Mouse (Mus musculus) ES-Bruce4 (cell line): ENCODE data around the gene Bub1b. TPM values are rescaled to one million over a fixed set of nuclear protein-coding genes. Genes with fewer than 3 reads are reported as not detected.

Experiments
- H3K27ac ChIP-seq: 2 replicates; pipeline ENCODE4 v1.5.1; 2012; ENCODE audit warnings: low read length, inconsistent platforms; ENCODE audit not compliant: insufficient read depth
- H3K27me3 ChIP-seq: 2 replicates; pipeline ENCODE4 v1.6.1; 2012; ENCODE audit warnings: mild to moderate bottlenecking, low read length, inconsistent platforms; ENCODE audit not compliant: control insufficient read depth, poor library complexity, insufficient read depth, severe bottlenecking
- H3K36me3 ChIP-seq: 2 replicates; pipeline ENCODE4 v1.6.1; 2012; ENCODE audit warnings: inconsistent platforms, mild to moderate bottlenecking, low read length, moderate library complexity; ENCODE audit not compliant: control insufficient read depth, poor library complexity, insufficient read depth, severe bottlenecking
- H3K4me1 ChIP-seq: one replicate; pipeline ENCODE4 v1.8.1; 2011; ENCODE audit warnings: low read length; ENCODE audit not compliant: control insufficient read depth, insufficient read depth
- H3K4me3 ChIP-seq: 2 replicates; pipeline ENCODE4 v1.5.1; 2011; ENCODE audit warnings: low read depth, mild to moderate bottlenecking, low read length
- H3K9ac ChIP-seq: 2 replicates; pipeline ENCODE4 v1.6.1; 2012; ENCODE audit warnings: low read depth, mild to moderate bottlenecking, inconsistent platforms; ENCODE audit not compliant: poor library complexity, severe bottlenecking
- H3K9me3 ChIP-seq: replicated peaks from 2 replicates; pipeline ENCODE4 v1.6.1; 2012; ENCODE audit warnings: mild to moderate bottlenecking, low read length, inconsistent platforms; ENCODE audit not compliant: control insufficient read depth, poor library complexity, insufficient read depth, severe bottlenecking
- CTCF ChIP-seq: IDR thresholded peaks from one replicate; pipeline ENCODE4 v1.8.1; 2011; ENCODE audit warnings: low read depth, low read length
- EP300 ChIP-seq: IDR thresholded peaks from 2 replicates; pipeline ENCODE4 v1.6.1; 2011; ENCODE audit warnings: low read depth, low read length; ENCODE audit not compliant: insufficient read depth
- POLR2A ChIP-seq: IDR thresholded peaks from one replicate; pipeline ENCODE4 v1.8.1; 2011; ENCODE audit warnings: low read length; ENCODE audit not compliant: insufficient read depth
- polyA plus RNA-seq: library from polyadenylated mRNA; stranded (reverse); fragments of >200 nt; gene quantifications from 2 replicates; pipeline ENCODE4 v1.2.4, GENCODE M21; 2011; ENCODE audit warnings: low read depth; ENCODE audit not compliant: missing spikeins, insufficient read depth, insufficient read length

The Bub1b gene
- polyA plus RNA-seq, 1 experiment, result 189 TPM

DNA sequence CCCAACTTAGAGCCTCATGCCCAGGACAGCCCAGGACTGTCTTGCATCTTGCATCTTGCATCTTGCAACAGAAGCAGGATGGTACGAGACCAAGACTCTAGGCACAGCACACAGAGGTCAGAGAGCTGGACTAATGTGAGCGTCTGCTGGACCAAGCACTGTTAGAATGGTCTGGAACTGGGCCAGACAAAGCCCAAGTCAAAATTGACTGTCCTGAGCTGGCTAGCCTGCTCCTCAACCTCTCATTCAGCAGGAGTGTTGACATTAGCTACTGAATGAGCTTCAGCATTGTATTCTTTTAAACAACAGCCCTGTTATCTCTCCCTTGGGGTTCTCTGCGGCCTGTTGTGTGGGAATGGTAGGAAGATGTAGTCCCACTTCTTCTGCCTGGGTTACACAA lies 81.6 kb downstream of the Bub1b start:
- H3K9ac ChIP-seq, result no peak overlapping the region
- H3K4me1 ChIP-seq, result peaks cover 4% of the 10 kb centered on the region
- TF ChIP-seq EP300 (no peak), CTCF (no peak), POLR2A (no peak)
- H3K27ac ChIP-seq, result no peak overlapping the region
- H3K27me3 ChIP-seq, result peaks cover 14% of the 10 kb centered on the region
- H3K9me3 ChIP-seq, result no peaks in the 10 kb centered on the region
- no peak overlapping the region for H3K4me3 ChIP-seq
- no peaks in the 10 kb centered on the region for H3K36me3 ChIP-seq

DNA sequence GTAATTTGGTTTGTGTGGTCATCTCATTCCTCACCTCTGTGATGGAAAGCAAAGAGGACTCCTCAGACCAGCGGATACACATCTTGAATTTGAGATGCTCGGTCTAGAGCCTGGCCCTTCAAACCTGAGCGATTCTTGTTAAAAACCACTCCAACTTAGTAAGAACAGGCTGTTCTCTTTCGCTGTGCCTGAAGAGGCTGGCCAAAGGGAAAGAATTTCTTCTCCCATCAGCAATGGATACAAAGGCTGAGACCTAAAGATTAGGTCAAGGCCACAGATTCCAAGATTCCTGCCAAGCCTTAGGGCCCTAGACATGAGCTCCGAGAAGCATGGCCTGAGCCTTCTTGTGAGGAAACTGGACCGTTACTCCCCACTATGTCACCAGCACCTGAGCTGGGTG lies 82.9 kb downstream of the Bub1b start:
- Histone ChIP-seq H3K36me3 (no peaks in the 10 kb centered on the region), H3K27me3 (peaks cover 14% of the 10 kb centered on the region), H3K9ac (no peak overlapping the region), H3K27ac (no peak overlapping the region), H3K4me1 (no peaks in the 10 kb centered on the region), H3K4me3 (no peak overlapping the region), H3K9me3 (no peaks in the 10 kb centered on the region)
- TF ChIP-seq CTCF (no peak), EP300 (no peak), POLR2A (no peak)

DNA sequence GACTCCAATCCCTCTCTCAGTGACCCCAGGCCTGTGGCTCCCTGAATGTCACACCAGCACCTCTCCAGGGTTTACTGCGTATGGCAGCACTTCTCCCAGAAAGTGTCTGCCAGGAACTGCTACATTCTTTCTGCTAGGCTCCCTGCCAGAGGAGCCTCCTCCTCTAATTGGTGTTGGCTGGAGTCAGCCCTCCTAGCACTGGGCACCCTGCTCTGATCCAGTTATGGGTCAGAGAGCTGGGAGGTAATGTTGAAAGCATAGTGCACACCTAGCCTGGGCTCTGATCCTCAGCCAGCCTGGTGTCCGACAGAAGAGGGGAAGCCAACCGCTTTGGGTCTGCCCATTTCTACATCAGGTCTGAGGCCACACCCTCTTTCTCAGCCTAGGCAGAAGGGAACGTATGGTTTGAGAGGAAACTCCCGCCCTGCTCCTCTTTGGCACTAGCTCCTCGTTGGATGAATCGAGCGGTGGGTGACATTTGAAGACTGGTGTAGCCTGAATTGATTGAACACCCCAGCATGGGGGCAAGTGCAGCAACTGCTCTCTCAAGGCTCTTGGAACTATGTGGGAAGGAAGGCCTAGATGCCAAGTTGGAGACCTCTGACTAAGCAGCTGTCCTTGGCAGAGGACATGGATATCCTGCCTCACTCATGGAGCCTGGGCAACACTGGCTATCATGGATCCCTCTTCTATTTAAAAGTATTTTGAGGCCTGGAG lies 84.7 kb downstream of the Bub1b start:
- H3K4me1 ChIP-seq, result no peaks in the 10 kb centered on the region
- peaks cover 3% of the 10 kb centered on the region for H3K27me3 ChIP-seq
- TF ChIP-seq EP300, result no peak
- no peak for TF ChIP-seq CTCF
- TF ChIP-seq POLR2A, result no peak
- H3K36me3 ChIP-seq, result no peaks in the 10 kb centered on the region
- H3K9me3 ChIP-seq, result no peaks in the 10 kb centered on the region
- H3K4me3 ChIP-seq, result no peak overlapping the region
- H3K9ac ChIP-seq, result no peak overlapping the region
- no peak overlapping the region for H3K27ac ChIP-seq

DNA sequence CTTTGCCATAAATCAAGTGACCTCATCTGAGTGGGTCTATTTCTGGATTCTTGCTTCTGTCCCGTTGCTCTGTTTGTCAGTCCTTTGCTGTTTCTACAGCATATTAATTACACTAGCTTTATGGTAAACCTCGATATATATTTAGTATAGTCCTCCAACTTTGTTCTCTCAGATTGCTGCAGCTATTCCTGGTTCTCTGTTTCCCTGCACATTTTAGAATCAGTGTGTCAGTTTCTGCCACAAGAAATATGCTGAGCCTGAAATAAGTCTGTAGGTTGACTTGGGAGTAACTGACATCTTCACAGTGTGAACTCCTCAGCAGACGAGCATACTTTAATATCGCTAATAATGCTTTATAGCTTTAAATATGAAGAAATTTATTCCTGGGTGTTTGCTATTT lies 87.1 kb downstream of the Bub1b start:
- no peak overlapping the region for H3K9ac ChIP-seq
- H3K9me3 ChIP-seq, result no peaks in the 10 kb centered on the region
- H3K4me1 ChIP-seq, result no peaks in the 10 kb centered on the region
- no peaks in the 10 kb centered on the region for H3K27me3 ChIP-seq
- H3K4me3 ChIP-seq, result no peak overlapping the region
- no peaks in the 10 kb centered on the region for H3K36me3 ChIP-seq
- no peak for TF ChIP-seq POLR2A
- TF ChIP-seq CTCF, result no peak
- TF ChIP-seq EP300, result no peak
- H3K27ac ChIP-seq, result no peak overlapping the region

DNA sequence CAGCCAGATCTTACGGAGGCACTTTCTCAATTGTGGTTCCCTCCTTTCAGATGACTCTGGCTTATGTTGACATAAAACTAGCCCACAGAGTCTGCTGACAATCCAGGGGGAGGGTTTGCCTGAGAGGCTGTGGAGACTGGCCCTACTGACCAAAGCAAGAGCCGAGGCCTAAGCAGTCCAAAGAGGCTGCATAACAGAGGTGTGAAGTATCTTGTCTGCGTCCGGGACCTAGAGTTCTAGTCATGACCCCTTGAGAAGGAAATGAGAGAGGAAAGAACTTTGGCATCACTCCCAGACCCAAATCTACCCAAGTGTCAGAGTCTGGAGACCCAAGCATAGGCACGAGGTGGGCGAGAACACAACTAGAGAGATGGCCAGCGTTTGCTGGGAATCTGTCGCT lies 88.7 kb downstream of the Bub1b start:
- no peaks in the 10 kb centered on the region for H3K9me3 ChIP-seq
- H3K4me1 ChIP-seq, result no peaks in the 10 kb centered on the region
- H3K27me3 ChIP-seq, result no peaks in the 10 kb centered on the region
- H3K27ac ChIP-seq, result no peak overlapping the region
- TF ChIP-seq CTCF (no peak), POLR2A (no peak), EP300 (no peak)
- no peaks in the 10 kb centered on the region for H3K36me3 ChIP-seq
- H3K4me3 ChIP-seq, result no peak overlapping the region
- H3K9ac ChIP-seq, result no peak overlapping the region

DNA sequence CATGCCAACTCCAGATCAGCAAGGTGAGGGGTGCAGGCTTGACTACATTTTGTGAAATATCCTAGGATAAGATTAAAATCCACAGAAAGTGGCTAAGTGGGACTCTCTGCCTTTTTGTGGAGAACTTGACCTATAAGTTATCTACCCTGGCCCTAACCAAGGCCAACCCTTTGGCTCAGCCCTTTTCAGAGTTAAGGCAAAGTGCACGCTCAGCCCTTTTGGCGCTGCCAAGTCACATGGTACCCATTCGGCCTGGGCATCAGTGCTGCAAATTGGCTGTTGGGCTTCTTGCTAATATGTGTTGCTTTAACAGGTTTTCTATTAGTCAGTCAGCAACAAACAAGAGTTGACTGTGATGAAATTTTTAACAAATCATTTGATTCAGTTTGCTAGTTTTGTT lies 89.8 kb downstream of the Bub1b start:
- Histone ChIP-seq H3K9me3 (no peaks in the 10 kb centered on the region), H3K36me3 (no peaks in the 10 kb centered on the region), H3K27me3 (no peaks in the 10 kb centered on the region), H3K27ac (no peak overlapping the region), H3K9ac (no peak overlapping the region), H3K4me3 (no peak overlapping the region), H3K4me1 (no peaks in the 10 kb centered on the region)
- TF ChIP-seq CTCF (no peak), POLR2A (no peak), EP300 (no peak)
